Mouse (Mus musculus) heart, adult 2 months (tissue): ENCODE measurements around the gene Cpne9.

Experiments used
- CTCF ChIP-seq: fragments of 200-600 bp; IDR thresholded peaks from 2 replicates; pipeline ENCODE4 v1.8.1; 2022; ENCODE audit warnings: antibody characterized with exemption, mild to moderate bottlenecking, moderate library complexity
- POLR2A ChIP-seq: fragments of 200-500 bp; IDR thresholded peaks from 2 replicates; pipeline ENCODE4 v1.6.1; 2011; ENCODE audit warnings: mild to moderate bottlenecking, low read depth, low read length, control low read depth; ENCODE audit not compliant: insufficient read depth

GRCm38 (mm10) chr6:113242753-113243152 is 39.4 kb upstream of the Cpne9 start:
- no peak for TF ChIP-seq CTCF
- no peak for TF ChIP-seq POLR2A
